Mouse (Mus musculus) cerebellum, adult 2 months (tissue): ENCODE data around the gene Ago4.

ENCODE experiments used
- CTCF ChIP-seq: fragments of 200-500 bp; IDR thresholded peaks from 2 replicates; pipeline ENCODE4 v1.5.1; 2011; ENCODE audit warnings: low read depth, mild to moderate bottlenecking, control low read depth, low read length, moderate library complexity, borderline replicate concordance; ENCODE audit not compliant: insufficient read depth
- POLR2A ChIP-seq: fragments of 200-500 bp; IDR thresholded peaks from 2 replicates; pipeline ENCODE4 v1.6.1; 2011; ENCODE audit warnings: low read length, control low read depth, borderline replicate concordance; ENCODE audit not compliant: insufficient read depth

GRCm38 (mm10) chr4:126483874-126484273 lies 49.4 kb downstream of the Ago4 start:
- TF ChIP-seq CTCF (no peak), POLR2A (no peak)
